Mouse (Mus musculus) limb, embryonic 14.5 days (tissue): Measurements from ENCODE around the gene Azin2. TPM values are rescaled to one million over a fixed set of nuclear protein-coding genes. Genes with fewer than 3 reads are reported as not detected.

Experiments
- ATAC-seq: fragments of 200-750 bp; cut with Nextera tagmentation; 2 replicates; pipeline ENCODE4 v1.8.0; 2017; ENCODE audit warnings: low read depth, moderate number of reproducible peaks, moderate TSS enrichment; ENCODE audit not compliant: low FRiP score
- DNase-seq: peaks from one replicate; pipeline ENCODE4 v3.0.0-alpha.2; 2015; ENCODE audit warnings: low spot score
- H3K27ac ChIP-seq: fragments of 300-500 bp; sonication (generic); replicated peaks from 2 replicates; pipeline ENCODE4 v1.5.1; 2014; ENCODE audit warnings: low read depth, mild to moderate bottlenecking, low read length, moderate library complexity, mixed read lengths
- H3K27me3 ChIP-seq: fragments of 300-500 bp; sonication (generic); 2 replicates; pipeline ENCODE4 v1.6.1; 2014; ENCODE audit warnings: low read length, mixed read lengths; ENCODE audit not compliant: control insufficient read depth, insufficient read depth
- H3K36me3 ChIP-seq: fragments of 300-500 bp; sonication (generic); 2 replicates; pipeline ENCODE4 v1.6.1; 2014; ENCODE audit warnings: mild to moderate bottlenecking, low read length, moderate library complexity, mixed read lengths; ENCODE audit not compliant: control insufficient read depth, insufficient read depth
- H3K4me1 ChIP-seq: fragments of 300-500 bp; sonication (generic); 2 replicates; pipeline ENCODE4 v1.6.1; 2014; ENCODE audit warnings: antibody characterized with exemption, low read length, mixed read lengths; ENCODE audit not compliant: control insufficient read depth, insufficient read depth
- H3K4me2 ChIP-seq: fragments of 300-500 bp; sonication (generic); replicated peaks from 2 replicates; pipeline ENCODE4 v1.6.1; 2014; ENCODE audit warnings: low read depth, mild to moderate bottlenecking, low read length, moderate library complexity; ENCODE audit not compliant: severe bottlenecking
- H3K4me3 ChIP-seq: fragments of 300-500 bp; sonication (generic); replicated peaks from 2 replicates; pipeline ENCODE4 v1.5.1; 2014; ENCODE audit warnings: low read length
- H3K9ac ChIP-seq: fragments of 300-500 bp; sonication (generic); 2 replicates; pipeline ENCODE4 v1.6.1; 2014; ENCODE audit warnings: mild to moderate bottlenecking, low read depth, low read length, moderate library complexity; ENCODE audit not compliant: severe bottlenecking
- H3K9me3 ChIP-seq: fragments of 300-500 bp; sonication (generic); 2 replicates; pipeline ENCODE4 v1.6.1; 2016; ENCODE audit warnings: low read length; ENCODE audit not compliant: control insufficient read depth
- POLR2A ChIP-seq: fragments of 200-500 bp; IDR thresholded peaks from 2 replicates; pipeline ENCODE4 v1.8.0; 2012; ENCODE audit warnings: inconsistent platforms, mild to moderate bottlenecking, moderate library complexity, borderline replicate concordance; ENCODE audit not compliant: insufficient read depth, insufficient read length; ENCODE audit errors: extremely low read depth
- WGBS: fragments of 180-500 bp; shearing (Covaris S2); extraction: QIAGEN DNeasy Blood & Tissue Kit; methylation state at CpG from one replicate; pipeline ENCODE4 v1.1.7; 2014; 5-methylcytosine and 5-hydroxymethylcytosine counted together
- polyA plus RNA-seq, 2 experiments: library from polyadenylated mRNA; depleted of rRNA in 1 of 2; stranded (reverse) in 1 of 2; unstranded in 1 of 2; fragments of >200 nt; fragmentation: Nextera tagmentation in 1 of 2; extraction: Ambion mirVana in 1 of 2; gene quantifications; 2 replicates each; pipeline versions ENCODE4 v1.2.1 to v1.2.3; 2012 to 2014

Azin2 gene
- polyA plus RNA-seq, 2 experiments: 26.5 to 30.7 TPM

GRCm38 (mm10) chr4:128891157-128891556, 71.1 kb downstream of the Azin2 start:
- Histone ChIP-seq H3K36me3 (no peaks in the 10 kb centered on the region), H3K27me3 (no peaks in the 10 kb centered on the region), H3K9me3 (no peaks in the 10 kb centered on the region), H3K27ac (no peak overlapping the region), H3K4me2 (no peak overlapping the region), H3K4me3 (no peak overlapping the region), H3K4me1 (no peaks in the 10 kb centered on the region), H3K9ac (no peak overlapping the region)
- ATAC-seq: no peak
- no peak for DNase-seq
- 7% methylated on average over 1 of the region's 1 CpGs for WGBS
- TF ChIP-seq POLR2A: no peak

GRCm38 (mm10) chr4:128889752-128890630, 72.3 kb downstream of the Azin2 start:
- Histone ChIP-seq H3K4me3 (no peak overlapping the region), H3K9me3 (no peaks in the 10 kb centered on the region), H3K36me3 (0 out of 2 replicates have a peak, but pooled peaks cover 3% of the 10 kb centered on the region), H3K9ac (no peak overlapping the region), H3K4me1 (no peaks in the 10 kb centered on the region), H3K27ac (no peak overlapping the region), H3K27me3 (no peaks in the 10 kb centered on the region), H3K4me2 (no peak overlapping the region)
- 79% methylated on average over 12 of the region's 12 CpGs for WGBS
- no peak for TF ChIP-seq POLR2A
- no peak for ATAC-seq
- DNase-seq: no peak

GRCm38 (mm10) chr4:128888436-128888990, 73.7 kb downstream of the Azin2 start:
- H3K27me3 ChIP-seq: no peaks in the 10 kb centered on the region
- peaks cover 5% of the 10 kb centered on the region; the same call in 1 of the 2 replicates for H3K4me1 ChIP-seq
- 0 out of 2 replicates have a peak, but pooled peaks cover 3% of the 10 kb centered on the region for H3K36me3 ChIP-seq
- ATAC-seq (no peak), DNase-seq (no peak)
- no peak for TF ChIP-seq POLR2A
- H3K9me3 ChIP-seq: no peaks in the 10 kb centered on the region
- no peak overlapping the region for H3K4me2 ChIP-seq
- H3K27ac ChIP-seq: no peak overlapping the region
- no peak overlapping the region for H3K4me3 ChIP-seq
- WGBS: 90% methylated on average over 6 of the region's 6 CpGs
- no peak overlapping the region for H3K9ac ChIP-seq

- DNase-seq: no peak
- 72% methylated on average over 9 of the region's 9 CpGs for WGBS
- no peak overlapping the region for H3K4me3 ChIP-seq
- 0 out of 2 replicates have a peak, but pooled peaks cover 3% of the 10 kb centered on the region for H3K36me3 ChIP-seq
- no peaks in the 10 kb centered on the region for H3K27me3 ChIP-seq
- no peak for ATAC-seq
- TF ChIP-seq POLR2A: no peak
- H3K4me2 ChIP-seq: no peak overlapping the region
- H3K9ac ChIP-seq: no peak overlapping the region
- peaks cover 8% of the 10 kb centered on the region; the same call in 1 of the 2 replicates for H3K4me1 ChIP-seq
- no peaks in the 10 kb centered on the region for H3K9me3 ChIP-seq
- no peak overlapping the region for H3K27ac ChIP-seq
These were observed 74.6 kb downstream of the Azin2 start for GRCm38 (mm10) chr4:128887641-128888091.

- no peak for TF ChIP-seq POLR2A
- no peak overlapping the region for H3K27ac ChIP-seq
- no peak overlapping the region for H3K9ac ChIP-seq
These were observed 75.2 kb downstream of the Azin2 start for GRCm38 (mm10) chr4:128887026-128887425.

More at GRCm38 (mm10) chr4:128887026-128887425, 75.2 kb downstream of the Azin2 start:
- 71% methylated on average over 10 of the region's 10 CpGs for WGBS
- Histone ChIP-seq H3K36me3 (0 out of 2 replicates have a peak, but pooled peaks cover 3% of the 10 kb centered on the region), H3K4me3 (no peak overlapping the region), H3K27me3 (no peaks in the 10 kb centered on the region), H3K9me3 (no peaks in the 10 kb centered on the region), H3K4me1 (peaks cover 8% of the 10 kb centered on the region; the same call in 1 of the 2 replicates), H3K4me2 (no peak overlapping the region)
- DNase-seq (no peak), ATAC-seq (no peak)
